ENCODE assay signal across 12 mouse cellular contexts in the genomic region with DNA sequence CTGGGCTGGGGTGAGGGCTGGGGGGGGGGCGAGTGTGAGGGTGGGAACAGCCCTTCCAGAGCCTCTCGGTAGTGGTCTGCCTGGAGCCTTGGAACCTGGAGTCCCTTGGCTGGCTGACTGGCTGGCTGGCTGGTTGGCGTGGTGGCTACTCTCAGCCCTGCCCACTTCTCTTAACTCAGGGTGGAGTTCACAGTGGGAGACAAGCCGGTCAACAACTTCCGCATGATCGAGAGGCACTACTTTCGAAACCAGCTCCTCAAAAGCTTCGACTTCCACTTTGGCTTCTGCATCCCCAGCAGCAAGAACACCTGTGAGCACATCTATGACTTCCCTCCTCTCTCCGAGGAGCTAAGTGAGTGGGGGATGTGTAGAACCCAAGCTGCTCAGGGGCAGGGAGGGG. TPM values are rescaled to one million over a fixed set of nuclear protein-coding genes. Genes with fewer than 3 reads are reported as not detected.
A peak's percentile ranks its signal among the peaks of the same experiment; 100 is the strongest.
DNase-seq lines count a peak whose midpoint lies in the region; ATAC-seq lines count a peak whose summit lies in the region.
"Had no signal": no experiment of that assay in that cellular context is flagged by ENCODE, and none has a peak within 500 bp of the region (broad histone marks: within the 10 kb centered on the region; RNA-seq: fewer than 3 reads in every experiment).

No protein-coding gene starts in this region.

- H3K27me3 ChIP-seq in forebrain, embryonic 10.5 days (ENCODE audit: poor library complexity, severe bottlenecking): no peaks in the 10 kb centered on the region
- H3K27me3 ChIP-seq: neural tube, embryonic 13.5 days had no signal

- 82% methylated on average over 9 of the region's 9 CpGs for WGBS in forebrain, embryonic 10.5 days

- peak; percentile 23 for ATAC-seq in granulocyte monocyte progenitor cell, adult 5-6 weeks (replicated peaks; ENCODE audit: poor library complexity, severe bottlenecking)
- ATAC-seq: midbrain, embryonic 16.5 days had no signal

- no peak overlapping the region for H3K27ac ChIP-seq in forebrain, embryonic 10.5 days
- H3K27ac ChIP-seq: kidney, postnatal 0 days; neural tube, embryonic 13.5 days had no signal

- no peak overlapping the region for H3K4me3 ChIP-seq in forebrain, embryonic 10.5 days
- H3K4me3 ChIP-seq: neural tube, embryonic 13.5 days had no signal

- intact Hi-C loops in gastrocnemius, postnatal 36 days (cut with DNase I): no loop called here

- no peaks in the 10 kb centered on the region for H3K9me3 ChIP-seq in forebrain, embryonic 10.5 days
- H3K9me3 ChIP-seq: neural tube, embryonic 13.5 days had no signal

- peak; percentile 37 to 67 for DNase-seq in spleen, postnatal 4 days (ENCODE audit: low spot score in 2 of 2)
- no peak for DNase-seq in spleen, adult 18-20 months
- peak; percentile 87 for DNase-seq in lung, postnatal 36 days
- no peak for DNase-seq in right cerebral cortex, postnatal 14 days
- DNase-seq in forebrain, embryonic 10.5 days (ENCODE audit: extremely low spot score, low spot score): no peak
- no peak for DNase-seq in gastrocnemius, postnatal 36 days

- H3K4me1 ChIP-seq in forebrain, embryonic 10.5 days: peaks cover 55% of the 10 kb centered on the region

- peaks cover 34% of the 10 kb centered on the region for H3K36me3 ChIP-seq in forebrain, embryonic 10.5 days (replicated peaks)

RNA-seq across cellular contexts. Expression of a gene that starts 4.6 kb away (rescaled TPM):
- total RNA-seq in granulocyte monocyte progenitor cell, adult 5-6 weeks (2014; fragmentation: Nextera tagmentation): 24.0 and 41.0 TPM in 2 replicates
- 11.9 and 18.5 TPM in 2 replicates for total RNA-seq in granulocyte monocyte progenitor cell, adult 5-6 weeks (2017)
- 60.2 and 62.8 TPM in 2 replicates for polyA plus RNA-seq in forebrain, embryonic 10.5 days (2016; fragmentation: Nextera tagmentation; extraction: Ambion mirVana)
- 10 to 100 TPM; 10.1 to 16.2 TPM for total RNA-seq in gastrocnemius, postnatal 36 days (2021)

RNA-seq across cellular contexts. Expression of a gene that starts 19.7 kb away (rescaled TPM):
- 47.6 and 51.6 TPM in 2 replicates for total RNA-seq in granulocyte monocyte progenitor cell, adult 5-6 weeks (2014; fragmentation: Nextera tagmentation)
- total RNA-seq in granulocyte monocyte progenitor cell, adult 5-6 weeks (2017): 13.7 and 14.9 TPM in 2 replicates
- polyA plus RNA-seq in forebrain, embryonic 10.5 days (2016; fragmentation: Nextera tagmentation; extraction: Ambion mirVana): 76.3 and 77.5 TPM in 2 replicates
- 10 to 100 TPM; 20.1 to 21.3 TPM for total RNA-seq in gastrocnemius, postnatal 36 days (2021)

RNA-seq across cellular contexts. Expression of a gene that starts 25.1 kb away (rescaled TPM):
- 0.69 and 2.8 TPM in 2 replicates for total RNA-seq in granulocyte monocyte progenitor cell, adult 5-6 weeks (2014; fragmentation: Nextera tagmentation)
- total RNA-seq in granulocyte monocyte progenitor cell, adult 5-6 weeks (2017): 0.15 TPM in 1 of 2 replicates, not detected in the other
- polyA plus RNA-seq in forebrain, embryonic 10.5 days (2016; fragmentation: Nextera tagmentation; extraction: Ambion mirVana): 2.7 and 3.3 TPM in 2 replicates
- 1 to 10 TPM; 1.3 to 1.9 TPM for total RNA-seq in gastrocnemius, postnatal 36 days (2021)

RNA-seq across cellular contexts. Expression of a gene that starts 38.5 kb away (rescaled TPM):
- not detected in 2 replicates for total RNA-seq in granulocyte monocyte progenitor cell, adult 5-6 weeks (2014; fragmentation: Nextera tagmentation)
- total RNA-seq in granulocyte monocyte progenitor cell, adult 5-6 weeks (2017): not detected in 2 replicates
- not detected in 2 replicates for polyA plus RNA-seq in forebrain, embryonic 10.5 days (2016; fragmentation: Nextera tagmentation; extraction: Ambion mirVana)
- total RNA-seq in gastrocnemius, postnatal 36 days (2021): under 1 TPM in 1 of 2 experiments, not detected in 1; 0.10 TPM
- total RNA-seq: heart, adult 18-20 months; left cerebral cortex, postnatal 36 days had no signal
- polyA plus RNA-seq: kidney, postnatal 0 days; midbrain, embryonic 16.5 days; neural tube, embryonic 13.5 days had no signal

RNA-seq across cellular contexts. Expression of a gene that starts 46.6 kb away (rescaled TPM):
- total RNA-seq in granulocyte monocyte progenitor cell, adult 5-6 weeks (2014; fragmentation: Nextera tagmentation): 11.9 and 25.4 TPM in 2 replicates
- 50.8 and 57.7 TPM in 2 replicates for total RNA-seq in granulocyte monocyte progenitor cell, adult 5-6 weeks (2017)
- 74.9 and 76.6 TPM in 2 replicates for polyA plus RNA-seq in forebrain, embryonic 10.5 days (2016; fragmentation: Nextera tagmentation; extraction: Ambion mirVana)
- total RNA-seq in gastrocnemius, postnatal 36 days (2021): 1 to 10 TPM; 2.4 to 4.1 TPM

Comparison
In these comparisons a context has a peak if more than half of its experiments do, and no peak if none do; other contexts are left out.
1. DNase-seq: peak in spleen, postnatal 4 days (2 of 2) and lung, postnatal 36 days (single experiment); none in spleen, adult 18-20 months (0 of 2), right cerebral cortex, postnatal 14 days (single experiment), forebrain, embryonic 10.5 days (single experiment) and gastrocnemius, postnatal 36 days (0 of 2).